In genomic region chr10:5634336-5634735, GRCm38 (mm10) we compare ENCODE assay signal across 9 mouse cellular contexts. TPM values are rescaled to one million over a fixed set of nuclear protein-coding genes. Genes with fewer than 3 reads are reported as not detected.
DNase-seq lines count a peak whose midpoint lies in the region; ATAC-seq and TF ChIP-seq lines count a peak whose summit lies in the region.
"Had no signal": no experiment of that assay in that cellular context is flagged by ENCODE, and none has a peak within 500 bp of the region (broad histone marks: within the 10 kb centered on the region; RNA-seq: fewer than 3 reads in every experiment).

No protein-coding gene starts in this region.

- peak; percentile 63 for TF ChIP-seq CTCF in intestine, postnatal 0 days (IDR thresholded peaks at IDR 0.05; ENCODE audit: low read depth)

- WGBS in intestine, postnatal 0 days, result 33% methylated on average over 1 of the region's 1 CpGs
- 28% methylated on average over 1 of the region's 1 CpGs for WGBS in intestine, embryonic 15.5 days

- H3K27ac ChIP-seq in intestine, postnatal 0 days (ENCODE audit: low read depth, low read length), result no peak overlapping the region
- no peak overlapping the region for H3K27ac ChIP-seq in intestine, embryonic 15.5 days

- H3K4me2 ChIP-seq in intestine, postnatal 0 days (replicated peaks; ENCODE audit: low read depth), result no peak overlapping the region
- H3K4me2 ChIP-seq in intestine, embryonic 15.5 days (replicated peaks), result no peak overlapping the region

- ATAC-seq in intestine, postnatal 0 days, result no peak
- no peak for ATAC-seq in intestine, embryonic 15.5 days

- H3K4me3 ChIP-seq in intestine, postnatal 0 days (ENCODE audit: low read depth, low read length), result no peak overlapping the region
- H3K4me3 ChIP-seq in intestine, embryonic 15.5 days (replicated peaks), result no peak overlapping the region

- no peaks in the 10 kb centered on the region for H3K36me3 ChIP-seq in intestine, postnatal 0 days (ENCODE audit: control insufficient read depth, insufficient read depth)
- H3K36me3 ChIP-seq in intestine, embryonic 15.5 days, result no peaks in the 10 kb centered on the region

- no peak overlapping the region for H3K9ac ChIP-seq in intestine, postnatal 0 days (ENCODE audit: low read depth, low read length)
- no peak overlapping the region for H3K9ac ChIP-seq in intestine, embryonic 15.5 days

- DNase-seq in NIH3T3 (ENCODE audit: low read depth), result peak; percentile 88
- DNase-seq in cerebellum, postnatal 10 days, result peak; percentile 74 to 79
- DNase-seq in kidney, postnatal 10 days, result peak; percentile 52
- peak; percentile 73 for DNase-seq in lung, postnatal 36 days
- no peak for DNase-seq in spleen, postnatal 14 days (ENCODE audit: low spot score in 2 of 2)
- DNase-seq in ovary, postnatal 14 days (ENCODE audit: low spot score), result no peak

- H3K27me3 ChIP-seq in intestine, postnatal 0 days (replicated peaks; ENCODE audit: control insufficient read depth, insufficient read depth, low read length), result no peaks in the 10 kb centered on the region
- H3K27me3 ChIP-seq in intestine, embryonic 15.5 days (replicated peaks), result no peaks in the 10 kb centered on the region

- H3K4me1 ChIP-seq in intestine, postnatal 0 days (replicated peaks; ENCODE audit: control insufficient read depth, insufficient read depth, low read length), result no peaks in the 10 kb centered on the region
- no peaks in the 10 kb centered on the region for H3K4me1 ChIP-seq in intestine, embryonic 15.5 days (replicated peaks)

- H3K9me3 ChIP-seq in intestine, postnatal 0 days (ENCODE audit: control insufficient read depth), result no peaks in the 10 kb centered on the region
- no peaks in the 10 kb centered on the region for H3K9me3 ChIP-seq in intestine, embryonic 15.5 days

RNA-seq across cellular contexts. Expression of gene Vip, which starts 4.7 kb away (rescaled TPM):
- polyA plus RNA-seq in intestine, postnatal 0 days (2015; fragmentation: Nextera tagmentation; extraction: Ambion mirVana), result 33.8 and 35.6 TPM in 2 replicates
- polyA plus RNA-seq in intestine, embryonic 15.5 days (2015; fragmentation: Nextera tagmentation; extraction: Ambion mirVana), result 18.6 and 20.8 TPM in 2 replicates
- polyA plus RNA-seq: limb, embryonic 11.5 days had no signal

RNA-seq across cellular contexts. Expression of gene Myct1, which starts 40.8 kb away (rescaled TPM):
- 3.7 and 4.1 TPM in 2 replicates for polyA plus RNA-seq in intestine, postnatal 0 days (2015; fragmentation: Nextera tagmentation; extraction: Ambion mirVana)
- 4.8 and 5.0 TPM in 2 replicates for polyA plus RNA-seq in intestine, embryonic 15.5 days (2015; fragmentation: Nextera tagmentation; extraction: Ambion mirVana)

Comparison
In these comparisons a context has a peak if more than half of its experiments do, and no peak if none do; other contexts are left out.
1. DNase-seq: peak in NIH3T3 (single experiment), cerebellum, postnatal 10 days (2 of 2), kidney, postnatal 10 days (single experiment) and lung, postnatal 36 days (single experiment); none in spleen, postnatal 14 days (0 of 2) and ovary, postnatal 14 days (single experiment).